Mouse (Mus musculus) ES-E14 (cell line): Measurements from ENCODE around the gene App.

Experiments
- HCFC1 ChIP-seq: IDR thresholded peaks from 2 replicates; pipeline ENCODE4 v1.6.1; 2012; ENCODE audit warnings: low read length, inconsistent platforms, borderline replicate concordance; ENCODE audit not compliant: insufficient read depth
- MAFK ChIP-seq: IDR thresholded peaks from 2 replicates; pipeline ENCODE4 v1.6.1; 2014; ENCODE audit warnings: mild to moderate bottlenecking, low read depth, low read length, inconsistent platforms; ENCODE audit not compliant: insufficient read depth
- ZC3H11A ChIP-seq: IDR thresholded peaks from 2 replicates; pipeline ENCODE4 v1.6.1; 2012; ENCODE audit warnings: low read depth, mild to moderate bottlenecking, inconsistent platforms, low read length, borderline replicate concordance

DNA sequence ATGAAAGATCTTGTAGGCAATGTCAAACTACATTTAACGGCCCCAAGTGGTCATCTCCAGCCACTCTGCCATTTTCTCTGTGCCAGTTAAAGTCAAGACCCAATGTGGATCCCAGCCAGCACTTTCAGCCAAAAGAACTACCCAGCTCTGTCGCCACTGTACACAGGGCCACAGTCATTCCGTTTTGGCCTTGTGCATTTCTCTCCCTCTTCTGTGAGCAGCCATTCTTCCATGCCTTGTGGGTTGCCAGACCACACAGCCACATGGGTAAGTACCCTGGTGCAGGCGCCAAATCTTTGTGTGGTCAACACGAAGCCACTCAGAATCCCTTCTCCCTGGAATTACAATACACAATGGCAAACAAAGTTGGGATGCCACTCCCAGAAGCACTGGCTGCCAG lies 57.7 kb downstream of the App start:
- TF ChIP-seq ZC3H11A = no peak
- TF ChIP-seq HCFC1 = no peak
- TF ChIP-seq MAFK = no peak
